Mouse (Mus musculus) megakaryocyte progenitor cell, adult 5-6 weeks (primary cell): ENCODE results near the gene Syt15. TPM values are rescaled to one million over a fixed set of nuclear protein-coding genes. Genes with fewer than 3 reads are reported as not detected.

Source experiments
- ATAC-seq: replicated peaks from 2 replicates; pipeline ENCODE4 v1.8.0; 2016; ENCODE audit warnings: mild to moderate bottlenecking, moderate TSS enrichment, inconsistent platforms; ENCODE audit not compliant: poor library complexity
- total RNA-seq, 2 experiments: library from RNA; stranded (forward) in 1 of 2; stranded (reverse) in 1 of 2; fragments of 157-497, 149-512 nt in 1 of 2; fragments of 200-1000 nt in 1 of 2; gene quantifications; 2 replicates each; pipeline versions ENCODE4 v1.2.3 to v1.2.4; 2015 to 2017

Syt15 gene
- total RNA-seq (2015), result not detected in 2 replicates
- not detected in 2 replicates for total RNA-seq (2017)

DNA sequence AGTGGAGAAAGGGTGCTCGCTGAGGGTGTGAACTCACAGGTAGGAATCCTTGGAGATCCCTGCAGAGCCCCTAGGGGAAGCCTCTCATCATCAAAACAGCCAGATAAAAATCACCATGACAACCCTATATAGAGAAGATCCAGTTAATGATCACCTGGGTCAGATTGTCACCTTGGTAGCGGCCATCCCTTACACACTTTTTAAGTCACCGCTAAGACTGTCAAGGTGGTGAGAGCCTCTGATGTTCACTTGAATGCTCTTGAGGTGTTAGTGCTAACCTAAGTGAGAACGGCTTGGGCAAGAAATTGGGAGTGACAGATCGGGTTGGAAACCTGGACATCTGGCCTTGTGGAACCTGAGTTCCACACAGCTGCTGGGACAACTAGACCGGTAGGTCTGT lies at the start of gene Syt15:
Gene Syt15 (plus strand): TSS at position 301 of the 400 bp plus-strand sequence.
- no peak for ATAC-seq

- no peak for ATAC-seq
These were observed 48.3 kb upstream of the Syt15 start for GRCm38 (mm10) chr14:34171107-34171506.

GRCm38 (mm10) chr14:34179351-34179750 lies 40.0 kb upstream of the Syt15 start:
- ATAC-seq, result no peak

DNA sequence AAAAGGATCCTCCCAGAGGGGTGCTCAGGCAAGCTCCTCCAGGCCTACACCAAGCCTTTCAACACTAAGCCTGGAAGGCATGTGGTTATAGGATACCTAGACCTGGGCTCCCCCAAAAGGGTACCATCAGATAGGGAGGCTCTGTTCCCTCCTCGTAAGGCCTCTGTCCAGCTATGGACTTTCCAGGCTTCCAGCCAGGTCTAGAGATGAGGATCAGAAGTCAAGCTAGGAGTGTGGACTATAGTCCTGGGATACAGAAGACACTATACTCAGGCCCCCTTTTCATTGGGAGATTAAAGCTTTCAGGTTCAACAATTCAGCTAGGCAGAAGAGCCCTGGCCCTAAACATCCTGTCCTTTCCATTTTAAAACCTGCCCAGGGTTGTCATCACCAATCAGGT lies 36.3 kb upstream of the Syt15 start:
- no peak for ATAC-seq

- ATAC-seq, result peak; percentile 96
These were observed 30.8 kb upstream of the Syt15 start for GRCm38 (mm10) chr14:34188629-34189028.

- 0 out of 2 replicates have a peak, but pooled peaks have one; percentile 24 for ATAC-seq
These were observed 29.0 kb upstream of the Syt15 start for GRCm38 (mm10) chr14:34190361-34190760.

DNA sequence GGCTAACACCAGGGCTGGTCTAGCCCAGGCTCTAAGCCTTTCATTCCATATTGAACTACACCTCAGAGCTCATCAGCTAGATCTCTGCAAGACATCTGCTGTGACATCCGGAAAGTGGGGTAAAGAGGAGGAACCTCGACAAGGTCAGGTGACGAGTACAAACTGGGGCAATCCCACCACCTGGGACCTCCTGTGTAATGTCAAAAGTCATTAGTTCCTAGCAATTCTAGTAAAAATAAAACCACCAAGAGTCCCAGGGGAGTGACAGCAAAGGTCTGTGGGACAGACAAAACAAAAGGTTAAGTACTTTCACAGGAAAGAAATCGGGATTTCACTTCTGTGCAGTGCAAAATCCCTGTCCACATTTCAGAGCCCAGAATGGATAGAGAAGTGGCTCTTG lies 25.5 kb upstream of the Syt15 start:
- no peak for ATAC-seq

GRCm38 (mm10) chr14:34195466-34195865 lies 23.9 kb upstream of the Syt15 start:
- no peak for ATAC-seq

- no peak for ATAC-seq
These were observed 22.7 kb upstream of the Syt15 start for GRCm38 (mm10) chr14:34196706-34197105.

- peak; percentile 29 for ATAC-seq
These were observed 18.6 kb upstream of the Syt15 start for GRCm38 (mm10) chr14:34200738-34201230.

GRCm38 (mm10) chr14:34201231-34202035 lies 18.0 kb upstream of the Syt15 start, which contains the start of gene Gprin2:
Gene Gprin2 (minus strand): TSS chr14:34201653.
- ATAC-seq, result peak; percentile 77

GRCm38 (mm10) chr14:34207996-34208395 lies 11.4 kb upstream of the Syt15 start:
- no peak for ATAC-seq

DNA sequence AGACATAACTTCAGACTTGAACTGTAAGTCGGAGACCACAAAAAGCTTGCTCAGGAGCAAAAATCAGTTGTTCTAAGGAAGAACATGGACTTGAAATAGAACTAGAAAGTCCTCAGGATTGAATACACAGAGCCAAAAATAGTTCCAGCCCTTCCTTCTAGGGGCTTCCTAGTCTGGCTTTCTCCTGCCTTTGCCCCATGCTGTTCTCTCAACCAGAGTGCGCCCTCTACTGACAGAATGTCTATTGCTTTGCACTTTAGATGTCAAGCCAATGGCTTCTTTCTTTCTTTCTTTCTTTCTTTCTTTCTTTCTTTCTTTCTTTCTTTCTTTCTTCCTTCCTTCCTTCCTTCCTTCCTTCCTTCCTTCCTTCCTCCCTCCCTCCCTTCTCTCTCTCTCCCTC lies 10.7 kb upstream of the Syt15 start:
- ATAC-seq, result peak; percentile 58; the same call in 1 of the 2 replicates

GRCm38 (mm10) chr14:34209080-34209479 lies 10.3 kb upstream of the Syt15 start:
- no peak for ATAC-seq

DNA sequence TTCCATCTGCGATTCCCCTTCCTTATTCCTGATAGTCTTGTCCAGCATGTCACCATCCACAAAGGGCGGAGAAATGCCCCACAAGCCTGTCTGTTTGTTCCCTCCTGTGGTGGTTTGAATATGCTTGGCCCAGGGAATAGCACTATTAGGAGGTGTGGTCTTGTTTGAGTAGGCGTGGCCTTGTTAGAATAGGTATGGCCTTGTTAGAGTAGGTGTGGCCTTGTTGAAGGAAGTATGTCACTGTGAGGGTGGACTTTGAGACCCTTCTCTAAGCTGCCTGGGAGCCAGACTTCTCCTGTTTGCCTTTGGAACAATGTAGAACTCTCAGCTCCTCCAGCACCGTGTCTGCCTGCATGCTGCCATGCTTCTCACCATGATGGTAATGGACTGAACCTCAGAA lies 9.5 kb upstream of the Syt15 start:
- ATAC-seq, result no peak

GRCm38 (mm10) chr14:34215451-34216127 lies 3.8 kb upstream of the Syt15 start:
- ATAC-seq, result no peak

GRCm38 (mm10) chr14:34219786-34220198 lies 397 bp downstream of the Syt15 start:
- 0 out of 2 replicates have a peak, but pooled peaks have one; percentile 20 for ATAC-seq

DNA sequence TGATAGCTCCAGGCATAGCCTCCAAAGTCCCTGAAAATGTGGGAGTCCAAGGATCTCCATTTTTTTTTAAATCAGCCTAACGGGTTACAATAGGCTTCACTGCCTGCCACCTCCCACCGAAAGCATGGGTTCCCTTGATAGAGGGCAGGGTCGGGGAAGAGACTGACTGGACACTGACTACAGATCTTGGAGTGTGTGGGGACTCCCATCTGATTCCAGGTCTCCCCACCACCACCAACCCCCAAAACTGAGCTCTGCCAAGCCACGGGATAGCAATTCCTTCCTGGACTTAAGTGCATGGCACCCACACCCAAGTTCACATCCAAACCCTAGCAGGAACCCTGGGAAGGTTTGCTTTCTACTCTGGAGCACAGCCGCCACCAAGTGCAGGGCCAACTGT lies 1.0 kb downstream of the Syt15 start:
- no peak for ATAC-seq

DNA sequence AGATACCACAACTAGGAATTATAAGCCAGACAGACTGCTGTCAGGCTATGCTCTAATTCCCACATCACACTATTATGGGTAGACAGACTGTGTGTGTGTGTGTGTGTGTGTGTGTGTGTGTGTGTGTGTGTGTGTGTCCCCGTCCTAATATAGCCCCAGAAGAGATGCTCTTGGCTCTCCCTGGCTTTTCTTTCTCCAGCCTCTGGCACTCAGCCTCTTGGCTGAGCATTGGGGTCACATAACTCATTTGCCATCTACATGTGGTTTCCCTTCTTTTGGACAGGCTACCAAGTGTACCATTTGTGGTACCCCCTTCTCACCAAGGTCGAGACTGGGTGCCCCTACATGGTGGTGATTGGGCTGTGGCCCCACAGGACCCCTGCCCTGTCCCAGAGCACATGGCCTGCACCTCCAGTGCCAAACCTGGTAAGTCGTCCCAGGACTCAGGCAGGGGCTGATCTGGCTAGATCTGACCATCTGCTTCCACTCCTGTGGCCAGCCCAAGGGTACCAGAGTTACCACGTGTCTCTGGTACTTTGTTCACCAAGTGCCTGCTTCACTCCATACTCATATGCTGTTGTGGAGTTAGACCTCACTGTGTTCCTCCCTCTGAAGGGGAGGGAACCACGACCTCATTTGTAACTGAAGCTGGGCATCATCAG lies 2.2 kb downstream of the Syt15 start:
- no peak for ATAC-seq

GRCm38 (mm10) chr14:34223362-34223898 lies 4.0 kb downstream of the Syt15 start:
- no peak for ATAC-seq

- ATAC-seq, result no peak
These were observed 6.6 kb downstream of the Syt15 start for GRCm38 (mm10) chr14:34225986-34226385.
